Mouse (Mus musculus) hindbrain, postnatal 0 days (tissue): Measurements from ENCODE around the gene St6galnac6. TPM values are rescaled to one million over a fixed set of nuclear protein-coding genes. Genes with fewer than 3 reads are reported as not detected.
A peak's percentile ranks its signal among the peaks of the same experiment; 100 is the strongest.

Source experiments
- ATAC-seq: fragments of 200-750 bp; cut with Nextera tagmentation; 2 replicates; pipeline ENCODE4 v1.8.0; 2017; ENCODE audit warnings: mild to moderate bottlenecking, moderate TSS enrichment, moderate library complexity
- DNase-seq: peaks from one replicate; pipeline ENCODE4 v3.0.0-alpha.2; 2015; ENCODE audit warnings: low spot score
- H3K27ac ChIP-seq: fragments of 300-500 bp; sonication (generic); 2 replicates; pipeline ENCODE4 v1.5.1; 2014; ENCODE audit warnings: mild to moderate bottlenecking
- H3K27me3 ChIP-seq: fragments of 300-500 bp; sonication (generic); 2 replicates; pipeline ENCODE4 v1.6.1; 2014; ENCODE audit warnings: low read length, mixed read lengths; ENCODE audit not compliant: insufficient read depth
- H3K36me3 ChIP-seq: fragments of 300-500 bp; sonication (generic); 2 replicates; pipeline ENCODE4 v1.6.1; 2014; ENCODE audit warnings: low read length, mixed read lengths; ENCODE audit not compliant: insufficient read depth
- H3K4me1 ChIP-seq: fragments of 300-500 bp; sonication (generic); 2 replicates; pipeline ENCODE4 v1.6.1; 2014; ENCODE audit warnings: antibody characterized with exemption, low read length, mixed read lengths; ENCODE audit not compliant: insufficient read depth
- H3K4me2 ChIP-seq: fragments of 300-500 bp; sonication (generic); 2 replicates; pipeline ENCODE4 v1.6.1; 2014; ENCODE audit warnings: low read depth, mild to moderate bottlenecking, low read length, moderate library complexity, mixed read lengths
- H3K4me3 ChIP-seq: fragments of 300-500 bp; sonication (generic); 2 replicates; pipeline ENCODE4 v1.5.1; 2014; ENCODE audit warnings: low read length
- H3K9ac ChIP-seq: fragments of 300-500 bp; sonication (generic); replicated peaks from 2 replicates; pipeline ENCODE4 v1.6.1; 2014; ENCODE audit warnings: mild to moderate bottlenecking, low read length, moderate library complexity, mixed read lengths
- H3K9me3 ChIP-seq: fragments of 300-500 bp; sonication (generic); 2 replicates; pipeline ENCODE4 v1.6.1; 2016; ENCODE audit warnings: low read length, mixed read lengths
- CTCF ChIP-seq: IDR thresholded peaks from 2 replicates; pipeline ENCODE4 v1.5.1; 2016; ENCODE audit warnings: antibody characterized with exemption, control low read depth, low read depth
- WGBS: fragments of 180-500 bp; shearing (Covaris S2); extraction: QIAGEN DNeasy Blood & Tissue Kit; methylation state at CpG from one replicate; pipeline ENCODE4 v1.1.7; 2014; 5-methylcytosine and 5-hydroxymethylcytosine counted together
- polyA plus RNA-seq: library from polyadenylated mRNA; unstranded; fragments of >200 nt; fragmentation: Nextera tagmentation; extraction: Ambion mirVana; gene quantifications from 2 replicates; pipeline ENCODE4 v1.2.1, GENCODE M21; 2015
- total RNA-seq: library from RNA; depleted of rRNA; stranded (reverse); fragments of >200 nt; gene quantifications from 2 replicates; pipeline ENCODE4 v1.2.3, GENCODE M21; 2014

Gene St6galnac6
- total and polyA plus RNA-seq, 2 experiments from 2014 or later = 40.9 to 114 TPM

- Histone ChIP-seq H3K4me2 (peak overlapping the region; percentile 50), H3K27ac (peak overlapping the region; percentile 51; the same call in 1 of the 2 replicates), H3K9ac (peak overlapping the region; percentile 2), H3K4me3 (peak overlapping the region; percentile 25), H3K4me1 (peaks cover 10% of the 10 kb centered on the region), H3K36me3 (no peaks in the 10 kb centered on the region), H3K27me3 (no peaks in the 10 kb centered on the region), H3K9me3 (no peaks in the 10 kb centered on the region)
- ATAC-seq (peak; percentile 80), DNase-seq (peak; percentile 92)
- WGBS = 14% methylated on average over 37 of the region's 37 CpGs
- peak; percentile 98 for TF ChIP-seq CTCF
These were observed 16.4 kb upstream of the St6galnac6 start for GRCm38 (mm10) chr2:32582830-32583799.

GRCm38 (mm10) chr2:32585149-32585714 is 14.3 kb upstream of the St6galnac6 start:
- ATAC-seq (no peak), DNase-seq (no peak)
- H3K4me2 ChIP-seq = no peak overlapping the region
- no peaks in the 10 kb centered on the region for H3K27me3 ChIP-seq
- H3K36me3 ChIP-seq = no peaks in the 10 kb centered on the region
- H3K9ac ChIP-seq = no peak overlapping the region
- WGBS = 91% methylated on average over 7 of the region's 7 CpGs
- H3K27ac ChIP-seq = no peak overlapping the region
- TF ChIP-seq CTCF = no peak
- no peaks in the 10 kb centered on the region for H3K9me3 ChIP-seq
- no peak overlapping the region for H3K4me3 ChIP-seq
- peaks cover 21% of the 10 kb centered on the region for H3K4me1 ChIP-seq

- H3K27me3 ChIP-seq = no peaks in the 10 kb centered on the region
- H3K4me2 ChIP-seq = peak within 1 kb of the TSS; percentile 61
- peak within 1 kb of the TSS; percentile 52 for H3K4me3 ChIP-seq
- H3K27ac ChIP-seq = peak within 1 kb of the TSS; percentile 51; the same call in 1 of the 2 replicates
- under 1% methylated on average over 38 of the region's 38 CpGs for WGBS
- no peaks in the 10 kb centered on the region for H3K36me3 ChIP-seq
- DNase-seq (peak; percentile 97), ATAC-seq (peak; percentile 88)
- H3K9me3 ChIP-seq = no peaks in the 10 kb centered on the region
- TF ChIP-seq CTCF = peak; percentile 39
- peaks cover 21% of the 10 kb centered on the region for H3K4me1 ChIP-seq
- H3K9ac ChIP-seq = peak within 1 kb of the TSS; percentile 60
These were observed 12.6 kb upstream of the St6galnac6 start, which contains the start of gene St6galnac4 for GRCm38 (mm10) chr2:32586871-32587351. Gene St6galnac4, plus strand, starts transcription at chr2:32587095.

GRCm38 (mm10) chr2:32587731-32588321 is 11.7 kb upstream of the St6galnac6 start:
- peak overlapping the region; percentile 51; the same call in 1 of the 2 replicates for H3K27ac ChIP-seq

GRCm38 (mm10) chr2:32589213-32589795 is 10.2 kb upstream of the St6galnac6 start:
- Histone ChIP-seq H3K4me1 (peaks cover 16% of the 10 kb centered on the region), H3K27me3 (no peaks in the 10 kb centered on the region), H3K27ac (peak overlapping the region; percentile 49), H3K9ac (peak overlapping the region; percentile 10; the same call in 1 of the 2 replicates), H3K4me3 (no peak overlapping the region), H3K36me3 (peaks cover 6% of the 10 kb centered on the region), H3K9me3 (no peaks in the 10 kb centered on the region), H3K4me2 (peak overlapping the region; percentile 61)
- WGBS = 29% methylated on average over 11 of the region's 11 CpGs
- DNase-seq (peak; percentile 65), ATAC-seq (peak; percentile 22; the same call in 1 of the 2 replicates)
- TF ChIP-seq CTCF = no peak

More at GRCm38 (mm10) chr2:32587731-32588321, 11.7 kb upstream of the St6galnac6 start:
- Histone ChIP-seq H3K4me3 (peak overlapping the region; percentile 52), H3K4me1 (peaks cover 20% of the 10 kb centered on the region), H3K4me2 (peak overlapping the region; percentile 61), H3K9ac (peak overlapping the region; percentile 60), H3K27me3 (no peaks in the 10 kb centered on the region), H3K9me3 (no peaks in the 10 kb centered on the region), H3K36me3 (no peaks in the 10 kb centered on the region)
- no peak for TF ChIP-seq CTCF
- 47% methylated on average over 9 of the region's 9 CpGs for WGBS
- ATAC-seq = no peak
- DNase-seq = no peak

- H3K4me3 ChIP-seq = no peak overlapping the region
- no peak overlapping the region for H3K4me2 ChIP-seq
- ATAC-seq (no peak), DNase-seq (no peak)
- no peak overlapping the region for H3K9ac ChIP-seq
- H3K27ac ChIP-seq = no peak overlapping the region
- no peak for TF ChIP-seq CTCF
- H3K4me1 ChIP-seq = peaks cover 16% of the 10 kb centered on the region
- no peaks in the 10 kb centered on the region for H3K9me3 ChIP-seq
- 64% methylated on average over 10 of the region's 10 CpGs for WGBS
- H3K36me3 ChIP-seq = peaks cover 7% of the 10 kb centered on the region
- no peaks in the 10 kb centered on the region for H3K27me3 ChIP-seq
These were observed 9.3 kb upstream of the St6galnac6 start for GRCm38 (mm10) chr2:32590224-32590623.
